Mouse (Mus musculus): ENCODE measurements at regions not wholly inside any gene's neighbourhood (a gene's known extent, or its start where the extent isn't known, plus 50 kb on each side); places are given as distances from the start of the nearest gene placed in this dataset.

DNA sequence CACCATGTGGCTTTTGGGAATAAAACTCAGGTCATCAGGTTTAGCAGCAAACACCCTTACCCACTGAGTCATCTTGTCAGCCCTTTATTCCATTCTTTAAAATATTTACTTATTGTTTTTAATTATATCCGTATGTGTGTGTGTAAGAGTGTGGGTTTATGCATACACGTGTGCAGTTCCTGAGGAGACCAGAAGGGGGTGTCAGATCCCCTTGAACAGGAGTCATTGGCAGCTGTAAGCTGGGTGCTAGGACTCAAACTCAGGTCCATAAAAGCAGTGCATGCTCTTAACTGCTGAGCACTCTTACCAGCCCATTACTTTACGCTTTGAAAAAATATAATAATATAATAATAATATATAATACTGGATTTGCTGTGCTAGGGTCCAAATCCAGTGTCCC lies 54.6 kb upstream of the Smim23 start:
- TF ChIP-seq CTCF (conservative IDR thresholded peaks at IDR 0.05; ENCODE audit: low read length) = peak; percentile 79
- no peak for TF ChIP-seq NANOG (IDR thresholded peaks at IDR 0.05; ENCODE audit: borderline replicate concordance, low read length)
